Mouse (Mus musculus) right cerebral cortex, postnatal 25 days (tissue): ENCODE measurements around the gene Fam129b.
A peak's percentile ranks its signal among the peaks of the same experiment; 100 is the strongest.

Experiments used
- DNase-seq: peaks from one replicate; pipeline ENCODE4 v3.0.0; 2022

Gene Fam129b

GRCm38 (mm10) chr2:32966184-32966688, 90.3 kb downstream of the Fam129b start:
- no peak for DNase-seq

GRCm38 (mm10) chr2:32966689-32967631, 91.0 kb downstream of the Fam129b start:
- DNase-seq, result peak; percentile 92

GRCm38 (mm10) chr2:32968024-32968614, 92.2 kb downstream of the Fam129b start:
- no peak for DNase-seq

GRCm38 (mm10) chr2:32969326-32969725, 93.4 kb downstream of the Fam129b start:
- DNase-seq, result no peak

- DNase-seq, result no peak
These were observed 95.3 kb downstream of the Fam129b start for GRCm38 (mm10) chr2:32971235-32971634.

GRCm38 (mm10) chr2:32974216-32974615, 98.3 kb downstream of the Fam129b start:
- no peak for DNase-seq
